Mouse (Mus musculus) cortical plate, adult 2 months (tissue): Measurements from ENCODE around the gene Lmx1a.

Experiments used
- CTCF ChIP-seq: fragments of 200-500 bp; IDR thresholded peaks from 2 replicates; pipeline ENCODE4 v1.5.1; 2011; ENCODE audit warnings: mild to moderate bottlenecking, control low read depth, low read length; ENCODE audit not compliant: insufficient read depth; ENCODE audit errors: extremely low read depth
- POLR2A ChIP-seq: fragments of 200-500 bp; IDR thresholded peaks from 2 replicates; pipeline ENCODE4 v1.6.1; 2011; ENCODE audit warnings: mild to moderate bottlenecking, low read length, control low read depth; ENCODE audit not compliant: insufficient read depth; ENCODE audit errors: extremely low read depth

GRCm38 (mm10) chr1:167877931-167878330 is 188.9 kb downstream of the Lmx1a start:
- no peak for TF ChIP-seq CTCF
- no peak for TF ChIP-seq POLR2A
